Mouse (Mus musculus) ovary, postnatal 36 days (tissue): ENCODE results near the gene Uqcrq.

ENCODE experiments used
- DNase-seq: peaks from one replicate; pipeline ENCODE4 v3.0.0; 2022; ENCODE audit warnings: low spot score, mixed read lengths

Uqcrq gene

DNA sequence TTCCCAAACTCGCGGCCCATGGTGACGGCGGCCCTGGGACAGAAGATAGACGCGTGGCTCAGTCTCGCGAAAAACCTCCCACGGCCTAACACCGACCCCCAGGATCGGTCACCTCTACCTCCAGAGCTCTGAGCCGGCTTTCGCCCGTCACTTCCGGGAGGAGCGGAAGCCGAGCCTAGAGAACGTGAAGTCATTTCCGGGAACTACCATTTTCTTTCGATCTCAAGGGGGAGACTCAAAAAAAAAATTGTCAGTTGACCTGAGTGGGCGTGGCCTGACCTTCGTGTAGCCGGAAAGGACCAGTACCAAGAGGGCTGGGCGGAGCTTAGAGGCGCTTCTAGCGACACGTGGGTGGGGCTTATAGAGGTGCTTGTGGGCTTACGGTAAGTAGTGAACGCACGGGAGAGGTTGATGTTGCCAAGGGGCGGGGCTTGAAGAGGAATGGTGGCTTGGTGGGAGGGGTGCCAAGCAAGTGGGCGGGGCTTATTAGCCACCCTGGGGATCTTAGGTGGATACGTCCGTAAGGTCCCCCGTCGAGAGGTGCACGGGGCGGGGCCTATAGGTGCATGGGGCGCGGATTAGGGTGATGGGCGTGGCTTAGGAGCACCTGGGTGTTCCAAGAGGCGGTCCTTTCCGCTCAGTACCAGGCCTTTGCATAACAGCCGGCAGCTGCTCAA, at the start of gene Uqcrq, which contains the start of gene Gdf9:
Gene Uqcrq (minus strand): TSS at position 162 of the 677 bp plus-strand sequence.
Gene Gdf9 (plus strand): TSS at position 354 of the 677 bp plus-strand sequence.
- peak; percentile 97 for DNase-seq

DNA sequence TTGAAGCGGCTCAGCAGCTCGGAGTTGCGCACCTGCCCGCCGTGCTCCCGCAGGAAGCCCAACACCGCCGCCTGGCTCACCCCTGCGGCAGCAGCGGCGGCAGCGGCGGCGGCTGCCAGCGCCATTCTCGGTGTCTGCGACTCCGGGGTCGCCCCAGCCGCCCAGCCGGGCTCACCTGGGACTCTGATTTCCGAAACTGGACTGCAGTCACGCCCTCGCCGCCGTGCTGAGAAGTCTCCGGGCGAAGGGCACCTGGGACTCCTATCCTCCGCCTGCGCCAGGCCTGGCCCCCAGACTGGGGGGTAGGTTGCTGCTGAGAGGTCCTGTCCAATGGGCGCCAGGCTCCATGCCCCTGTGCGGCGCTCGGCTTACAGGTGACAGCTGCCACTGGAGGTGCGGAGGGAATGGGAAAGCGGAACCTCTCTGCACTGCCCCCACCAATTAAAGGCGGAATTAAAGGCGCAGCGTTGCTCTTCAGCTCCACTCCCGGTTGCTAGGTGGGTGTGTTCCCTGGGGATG, 49.2 kb upstream of the Uqcrq start, which contains the start of the genes Gm9945 and Sowaha:
Gene Gm9945 (plus strand): TSS at position 384 of the 519 bp plus-strand sequence.
Gene Sowaha (minus strand): TSS at position 492 of the 519 bp plus-strand sequence.
- peak; percentile 37 for DNase-seq

GRCm38 (mm10) chr11:53479171-53479782, 48.6 kb upstream of the Uqcrq start:
- no peak for DNase-seq

DNA sequence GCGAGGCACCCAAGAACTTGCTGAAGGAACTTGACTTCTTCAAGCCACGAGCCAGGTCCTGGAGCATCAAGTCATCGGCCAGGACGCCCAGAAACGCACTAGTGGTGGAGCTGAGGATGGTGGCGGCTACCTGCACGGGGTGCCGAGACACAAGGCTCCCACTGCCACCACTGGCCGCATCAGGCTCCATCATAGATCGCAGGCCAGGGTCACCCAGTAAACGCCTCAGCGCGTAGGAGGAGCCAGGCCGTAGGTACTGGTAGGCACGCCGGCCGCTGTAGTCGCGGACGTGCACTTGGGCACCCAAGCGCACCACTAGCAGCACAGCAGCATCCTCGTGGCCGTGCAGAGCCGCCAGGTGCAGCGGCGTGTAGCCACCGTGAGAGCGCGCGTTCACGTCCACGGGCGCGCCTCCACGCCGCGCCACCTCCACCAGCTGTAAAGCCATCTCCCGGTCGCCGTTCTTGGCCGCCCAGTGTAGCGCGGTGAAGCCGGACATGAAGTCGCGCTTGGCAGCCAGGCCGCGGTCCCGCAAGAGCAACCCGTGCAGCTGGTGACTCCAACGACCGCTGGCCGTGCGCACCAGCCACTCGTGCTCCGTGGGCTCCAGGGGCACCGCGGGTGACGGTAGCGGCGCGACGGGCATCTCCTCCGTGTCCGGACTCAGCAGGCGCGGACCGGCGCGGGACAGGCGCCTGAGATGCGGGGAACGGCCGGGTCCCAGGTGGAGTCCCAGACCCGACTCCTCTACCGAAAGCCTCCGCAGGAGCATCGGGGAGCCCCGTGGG, 47.9 kb upstream of the Uqcrq start:
- DNase-seq = no peak

GRCm38 (mm10) chr11:53477833-53478232, 47.2 kb upstream of the Uqcrq start:
- no peak for DNase-seq

DNA sequence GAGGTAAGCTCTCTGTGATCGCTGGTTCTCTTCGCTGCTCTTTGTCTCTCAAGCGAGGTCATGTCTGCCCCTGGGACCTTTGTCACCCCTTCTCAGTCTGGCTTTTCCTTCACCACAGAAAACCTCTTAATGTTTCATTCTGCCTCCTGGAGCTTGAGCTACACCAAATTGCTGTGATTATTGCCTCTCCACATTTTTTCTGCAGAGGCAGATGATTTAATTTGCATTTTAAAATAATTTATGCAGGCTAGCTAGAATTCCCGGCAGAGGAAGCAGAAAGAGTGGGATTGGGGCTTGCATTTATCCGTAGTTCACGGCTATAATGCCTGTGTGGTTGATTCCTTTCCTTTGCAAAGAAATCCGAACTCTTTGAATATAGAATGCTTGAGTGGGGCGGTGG, 45.0 kb upstream of the Uqcrq start:
- no peak for DNase-seq

DNA sequence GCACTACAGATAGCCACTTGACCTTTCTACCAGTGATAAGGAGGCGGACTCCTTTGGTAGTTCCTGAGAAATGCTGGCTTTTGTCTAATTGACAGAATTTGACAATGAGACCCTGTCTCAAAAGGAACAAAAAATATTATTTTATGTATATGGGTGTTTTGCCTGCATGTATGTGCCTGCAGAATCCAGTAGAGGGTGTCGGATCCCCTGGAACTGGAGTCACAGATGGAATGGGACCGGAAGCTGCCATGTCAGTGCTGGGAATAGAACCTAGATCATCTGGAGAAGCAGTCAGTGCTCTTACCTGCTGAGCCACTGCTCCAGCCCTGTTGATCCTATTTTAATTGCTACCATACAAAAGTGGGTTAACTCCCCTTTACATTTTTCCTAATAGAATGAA, 42.1 kb upstream of the Uqcrq start:
- no peak for DNase-seq

- DNase-seq = peak; percentile 85
These were observed 39.5 kb upstream of the Uqcrq start, which contains the start of gene Gm9837 for GRCm38 (mm10) chr11:53469968-53470695. TSS of gene Gm9837 (minus strand) at chr11:53470479.

DNA sequence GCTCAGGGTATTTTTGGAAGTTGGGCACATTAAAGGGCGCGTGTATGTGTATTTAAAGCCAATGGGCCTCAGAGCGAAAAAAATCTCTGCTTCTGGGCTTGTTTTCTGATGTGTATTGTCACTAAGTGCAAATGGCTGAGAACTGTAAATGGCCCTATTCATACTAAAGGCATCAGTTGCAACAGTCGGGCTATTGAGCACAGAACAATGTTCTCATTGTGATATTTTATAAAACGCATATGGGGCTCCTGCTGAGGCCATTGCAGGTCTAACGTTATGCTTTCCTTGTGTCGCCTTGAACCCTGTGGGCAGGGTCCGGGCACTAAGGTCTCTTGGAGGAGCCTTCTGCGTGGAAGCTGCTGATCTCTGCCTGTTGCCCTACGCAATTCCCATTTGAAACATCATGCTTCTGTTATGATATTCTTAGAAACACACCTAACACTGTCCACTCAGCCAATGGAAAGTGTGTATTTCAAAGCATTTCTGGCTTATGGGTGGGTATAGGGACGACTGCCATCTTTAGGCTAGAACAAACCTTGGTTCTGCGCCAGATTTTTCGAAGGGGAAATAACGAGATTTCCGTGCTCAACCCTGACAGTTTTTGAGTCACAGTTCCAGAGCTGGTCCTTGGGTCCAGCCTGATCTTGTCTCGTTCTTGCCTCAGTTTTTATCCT, 38.8 kb upstream of the Uqcrq start:
- no peak for DNase-seq

DNA sequence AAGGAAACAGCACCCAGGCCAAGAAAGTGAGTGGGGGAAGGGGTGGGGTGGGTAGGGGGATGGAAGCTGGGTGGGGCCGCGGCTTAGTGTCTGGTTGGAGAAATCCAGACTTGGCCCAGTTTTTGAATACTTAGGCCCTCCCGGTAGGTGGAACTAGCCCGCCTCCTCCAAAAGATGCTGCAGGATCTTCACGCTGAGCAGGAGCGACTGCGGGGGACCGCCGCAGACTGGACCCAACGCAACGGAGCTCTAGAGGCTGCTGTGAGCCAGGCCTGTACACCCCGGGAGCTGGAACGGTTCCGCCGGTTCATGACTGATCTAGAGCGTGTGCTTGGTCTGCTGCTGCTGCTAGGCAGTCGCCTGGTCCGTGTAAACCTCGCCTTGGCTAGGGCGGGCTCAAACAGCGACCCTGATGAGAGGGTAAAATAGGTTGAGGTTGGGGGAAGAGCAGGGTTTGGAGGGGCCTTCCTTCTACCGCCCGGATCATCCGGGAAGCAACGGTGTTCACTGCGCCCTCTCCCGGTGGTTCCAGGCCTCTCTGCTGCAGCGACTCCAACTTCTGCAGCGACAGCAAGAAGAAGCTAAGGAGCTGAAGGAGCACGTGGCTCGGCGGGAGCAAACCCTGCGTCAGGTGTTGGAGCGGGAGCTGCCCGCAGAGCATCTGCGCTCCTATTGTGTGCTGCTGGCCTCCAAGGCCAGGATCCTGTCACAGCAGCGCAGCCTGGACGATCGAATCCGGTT, 35.8 kb upstream of the Uqcrq start:
- DNase-seq = peak; percentile 74

- no peak for DNase-seq
These were observed 33.2 kb upstream of the Uqcrq start for GRCm38 (mm10) chr11:53463551-53464424.

DNA sequence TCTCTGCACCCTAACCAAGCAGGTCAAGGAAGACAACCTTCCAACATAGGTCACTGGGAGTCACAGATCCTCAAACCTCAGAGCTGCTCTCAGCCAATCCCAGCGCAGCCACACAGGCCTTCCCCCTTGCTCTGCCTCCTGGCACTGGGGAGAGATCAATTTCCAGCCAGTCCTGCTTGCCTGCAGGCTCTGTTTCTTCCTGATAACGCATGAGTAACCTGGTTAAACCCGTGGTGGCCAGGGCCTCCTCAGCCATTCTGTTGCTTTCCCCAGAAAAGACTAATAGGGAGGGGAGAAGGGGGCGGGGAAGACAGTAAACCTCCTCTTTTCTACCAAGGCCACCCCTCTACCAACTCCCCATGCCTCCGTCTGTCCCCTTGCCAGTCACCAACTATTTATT, 31.1 kb upstream of the Uqcrq start:
- DNase-seq = no peak

DNA sequence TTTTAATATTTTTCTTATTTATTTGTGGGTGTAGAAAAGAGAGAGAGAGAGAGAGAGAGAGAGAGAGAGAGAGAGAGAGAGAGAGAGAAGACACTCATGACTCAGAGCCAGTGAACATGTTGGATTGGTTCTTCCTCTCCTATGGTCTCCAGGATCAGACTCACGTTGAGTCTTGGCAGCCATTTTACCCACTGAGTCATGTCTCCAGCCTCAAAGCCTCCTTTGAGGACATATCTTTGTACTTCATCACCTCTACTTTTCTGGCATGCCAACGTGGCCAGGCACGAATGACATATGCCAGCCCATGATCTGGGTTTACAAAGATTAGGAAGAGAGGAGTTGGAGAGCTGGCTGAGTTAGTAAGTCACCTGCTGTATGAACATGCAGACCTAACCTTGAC, 29.6 kb upstream of the Uqcrq start:
- DNase-seq = no peak

DNA sequence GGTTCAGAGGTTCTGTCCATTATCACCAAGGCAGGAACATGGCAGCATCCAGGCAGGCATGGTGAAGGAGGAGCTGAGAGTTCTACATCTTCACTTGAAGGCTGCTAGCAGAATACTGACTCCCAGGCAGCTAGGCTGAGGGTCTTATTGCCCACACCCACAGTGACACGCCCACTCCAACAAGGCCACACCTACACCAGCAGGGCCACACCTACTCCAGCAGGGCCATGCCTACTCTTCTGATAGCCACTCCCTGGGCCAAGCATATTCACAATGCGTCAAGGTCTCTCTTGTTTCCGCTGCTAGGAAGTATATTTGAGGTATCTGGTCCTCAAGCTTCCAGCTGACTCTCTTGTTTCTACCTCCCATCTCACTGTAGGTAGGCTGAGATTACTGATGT, 28.4 kb upstream of the Uqcrq start:
- DNase-seq = no peak

DNA sequence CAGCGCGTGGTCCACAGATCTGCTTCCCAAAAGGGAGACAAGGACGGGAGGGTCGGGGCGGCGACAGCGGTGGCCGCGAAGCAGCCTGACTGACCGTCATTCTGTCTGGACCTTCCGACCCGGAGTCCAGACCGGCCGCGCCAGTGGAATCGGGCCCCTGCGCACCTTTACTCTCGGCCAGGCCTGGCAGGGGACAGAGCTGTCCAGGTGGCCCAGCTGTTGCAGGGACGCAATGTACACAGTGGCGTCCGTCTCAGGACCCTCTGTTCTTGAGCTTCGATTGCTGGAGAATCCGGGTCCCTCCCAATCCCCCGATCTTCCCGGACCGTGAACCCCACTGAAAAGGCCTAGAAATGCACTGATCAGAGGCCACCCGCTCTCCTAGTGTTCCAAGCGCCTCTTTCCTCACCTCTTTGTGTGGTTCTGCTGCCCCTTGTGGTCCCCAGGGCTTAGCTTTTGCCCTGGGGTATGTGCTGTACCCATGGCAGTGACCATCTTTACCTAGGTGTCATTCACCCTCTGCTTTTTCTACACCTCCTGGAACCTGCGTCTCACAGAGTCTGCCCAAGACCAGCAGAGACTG, 26.8 kb upstream of the Uqcrq start:
- peak; percentile 31 for DNase-seq

DNA sequence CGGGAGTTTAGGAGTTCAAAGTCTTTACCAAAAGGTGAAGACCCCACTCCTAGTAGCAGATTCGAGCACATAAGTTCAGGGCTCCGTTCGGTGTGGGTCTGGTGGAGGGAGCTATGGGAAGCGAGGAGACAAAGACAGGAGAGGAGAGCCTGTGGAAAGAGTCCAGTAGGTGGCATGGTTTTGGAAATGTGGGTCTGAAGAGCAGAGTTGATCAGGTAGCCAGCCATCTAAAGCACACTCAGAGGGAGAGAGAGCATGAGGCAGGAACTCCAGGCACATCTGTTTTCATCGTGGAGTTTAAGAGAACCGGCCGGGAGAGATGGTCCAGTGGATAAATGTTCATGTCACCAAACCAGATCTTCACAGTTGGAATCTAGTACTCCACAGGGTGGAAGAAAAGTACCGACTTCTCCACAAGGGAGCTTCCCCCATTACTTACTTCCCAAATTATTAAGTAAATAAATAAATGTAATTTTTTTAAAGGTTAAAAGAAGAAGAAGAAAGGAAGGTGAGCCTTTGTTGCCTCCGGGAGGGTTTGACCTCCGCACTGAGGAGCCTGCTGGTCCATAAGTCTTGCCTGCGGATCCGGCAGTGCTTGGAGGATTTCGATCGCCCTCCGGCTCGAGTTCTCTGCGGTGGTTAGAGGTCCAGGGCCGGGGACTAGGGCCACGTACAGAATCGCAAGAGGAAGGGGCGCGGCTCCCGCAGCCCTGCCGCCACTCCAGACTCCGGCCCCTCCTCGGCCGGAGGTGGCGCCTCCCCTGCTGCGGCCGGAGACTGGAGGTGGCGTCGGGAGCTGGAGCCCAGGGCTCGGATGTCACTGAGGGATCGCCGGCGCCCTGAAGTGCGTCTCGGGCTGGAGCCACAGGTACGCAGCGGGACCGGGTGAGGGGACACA, 26.1 kb upstream of the Uqcrq start, which contains the start of the genes Gm10447 and Shroom1:
Gene Gm10447 (minus strand): TSS at position 637 of the 898 bp plus-strand sequence.
Gene Shroom1 (plus strand): TSS at position 732 of the 898 bp plus-strand sequence.
- peak; percentile 76 for DNase-seq

- DNase-seq = no peak
These were observed 22.4 kb upstream of the Uqcrq start for GRCm38 (mm10) chr11:53453031-53453430.

DNA sequence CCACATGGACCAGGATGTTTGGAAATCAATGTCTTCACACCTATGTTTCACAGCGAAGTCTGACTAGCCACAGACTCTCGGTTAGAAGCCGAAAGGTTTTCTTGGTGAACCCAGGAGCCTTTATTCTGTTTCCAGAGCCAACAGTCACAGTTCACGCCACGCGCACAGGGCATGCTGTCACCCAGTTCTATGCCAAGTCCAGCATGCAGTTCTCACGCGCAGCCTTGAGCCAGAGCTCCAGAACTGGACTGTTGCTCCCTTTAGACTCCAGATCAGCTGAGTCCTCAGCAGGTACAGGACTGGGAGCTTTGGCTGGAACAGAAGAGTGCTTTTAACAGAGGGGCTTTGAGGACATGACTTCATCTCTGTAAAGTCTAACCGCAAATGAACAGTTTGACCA, 21.8 kb upstream of the Uqcrq start:
- DNase-seq = no peak
